Mouse (Mus musculus): ENCODE measurements around the gene Tiparp. TPM values are rescaled to one million over a fixed set of nuclear protein-coding genes. Genes with fewer than 3 reads are reported as not detected.

Gene Tiparp
- polyA plus RNA-seq, 2 experiments = 1.5 to 6.1 TPM

DNA sequence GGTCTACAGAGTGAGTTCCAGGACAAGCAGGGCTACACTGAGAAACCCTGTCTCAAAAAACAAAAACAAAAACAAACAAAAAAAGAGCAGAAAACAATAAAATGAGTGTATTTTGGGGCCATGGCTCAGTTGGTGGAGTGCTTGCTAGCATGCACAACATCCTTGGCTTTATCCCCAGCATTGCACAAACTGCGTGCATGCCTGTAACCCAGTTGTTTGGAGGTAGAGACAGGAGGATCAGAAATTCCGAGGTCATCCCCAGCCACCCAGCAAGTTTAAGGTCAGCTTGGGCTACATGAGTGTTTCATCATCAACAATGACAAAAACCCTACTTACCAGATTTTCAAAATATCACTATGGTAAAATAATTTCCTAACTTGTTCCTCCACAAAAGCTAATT, 20.4 kb upstream of the Tiparp start:
- Histone ChIP-seq H3K4me1 (replicated peaks; ENCODE audit: control insufficient read depth in 2 of 2, insufficient read depth in 2 of 2, low read length in 1 of 2) (no peaks in the 10 kb centered on the region), H3K9me3 (ENCODE audit: control insufficient read depth, low read length) (no peaks in the 10 kb centered on the region), H3K36me3 (replicated peaks; ENCODE audit: control insufficient read depth, insufficient read depth, low read depth) (no peaks in the 10 kb centered on the region), H3K4me2 (ENCODE audit: low read depth) (no peak overlapping the region), H3K4me3 (ENCODE audit: insufficient read depth in 1 of 2, low read depth in 2 of 2, low read length in 2 of 2) (no peak overlapping the region), H3K9ac (replicated peaks) (no peak overlapping the region), H3K27ac (no peak overlapping the region), H3K27me3 (ENCODE audit: control insufficient read depth, insufficient read depth, low read length) (no peaks in the 10 kb centered on the region)
- TF ChIP-seq CTCF (IDR thresholded peaks at IDR 0.05; ENCODE audit: low read depth) = no peak
- TF ChIP-seq EP300 (IDR thresholded peaks at IDR 0.05; ENCODE audit: low read depth) = no peak
- 55% methylated on average over 2 of the region's 2 CpGs for WGBS (ENCODE audit: insufficient replicate concordance)
- no peak for ATAC-seq (ENCODE audit: insufficient read depth)
- DNase-seq (ENCODE audit: low read depth in 3 of 3, low spot score in 3 of 3) = no peak

DNA sequence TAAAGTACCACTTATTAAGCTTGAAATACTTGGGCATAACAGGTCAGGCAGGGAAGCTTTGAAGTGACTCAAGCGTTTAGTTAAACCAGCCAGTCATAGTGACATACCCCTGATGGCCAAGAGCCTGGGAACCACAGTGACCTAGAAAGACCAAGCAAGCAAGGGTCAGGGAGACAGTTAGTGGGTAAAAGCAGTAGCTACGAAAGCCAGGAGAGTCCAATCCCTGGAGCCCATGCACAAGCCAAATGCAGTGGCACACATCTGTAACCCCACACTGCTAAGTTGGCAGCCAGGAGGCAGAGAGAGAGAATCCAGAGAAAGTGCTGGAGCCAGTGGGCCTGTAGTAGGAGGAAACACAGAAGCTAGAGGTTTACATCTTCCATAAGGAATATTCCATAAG, 17.6 kb upstream of the Tiparp start:
- Histone ChIP-seq H3K4me3 (ENCODE audit: insufficient read depth in 1 of 2, low read depth in 2 of 2, low read length in 2 of 2) (no peak overlapping the region), H3K4me2 (ENCODE audit: low read depth) (no peak overlapping the region), H3K27ac (no peak overlapping the region), H3K36me3 (replicated peaks; ENCODE audit: control insufficient read depth, insufficient read depth, low read depth) (no peaks in the 10 kb centered on the region), H3K9me3 (ENCODE audit: control insufficient read depth, low read length) (no peaks in the 10 kb centered on the region), H3K4me1 (replicated peaks; ENCODE audit: control insufficient read depth in 2 of 2, insufficient read depth in 2 of 2, low read length in 1 of 2) (no peaks in the 10 kb centered on the region), H3K27me3 (ENCODE audit: control insufficient read depth, insufficient read depth, low read length) (no peaks in the 10 kb centered on the region), H3K9ac (replicated peaks) (no peak overlapping the region)
- TF ChIP-seq CTCF (IDR thresholded peaks at IDR 0.05; ENCODE audit: low read depth) (no peak), EP300 (IDR thresholded peaks at IDR 0.05; ENCODE audit: low read depth) (no peak)
- ATAC-seq (ENCODE audit: insufficient read depth) (no peak), DNase-seq (ENCODE audit: low read depth in 3 of 3, low spot score in 3 of 3) (no peak)
- 54% methylated on average over 2 of the region's 2 CpGs for WGBS (ENCODE audit: insufficient replicate concordance)

DNA sequence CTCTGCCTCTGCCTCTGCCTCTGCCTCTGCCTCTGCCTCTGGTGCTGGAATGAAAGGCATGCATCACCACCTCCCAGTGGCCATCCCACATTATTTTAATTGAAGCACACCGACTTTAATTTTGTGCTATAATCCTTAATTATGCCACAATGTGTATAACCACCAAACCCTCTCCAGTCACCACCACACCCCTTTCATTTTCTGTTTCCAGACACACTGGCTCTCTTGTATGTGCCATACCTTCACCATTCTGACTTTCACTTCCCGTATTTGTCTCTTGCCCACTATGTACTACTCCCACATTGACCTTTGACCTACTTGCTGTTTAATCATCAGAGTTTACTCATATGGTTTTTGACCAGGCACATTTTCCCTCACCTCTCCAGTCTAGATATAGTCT, 12.5 kb upstream of the Tiparp start:
- H3K9me3 ChIP-seq (ENCODE audit: control insufficient read depth, low read length) = no peaks in the 10 kb centered on the region
- no peak overlapping the region for H3K4me2 ChIP-seq (ENCODE audit: low read depth)
- H3K4me1 ChIP-seq (replicated peaks; ENCODE audit: control insufficient read depth in 2 of 2, insufficient read depth in 2 of 2, low read length in 1 of 2) = peaks cover 0 to 3% of the 10 kb centered on the region in 2 experiments; a peak in 1 of 4 replicates
- no peaks in the 10 kb centered on the region for H3K27me3 ChIP-seq (ENCODE audit: control insufficient read depth, insufficient read depth, low read length)
- no peak for TF ChIP-seq EP300 (IDR thresholded peaks at IDR 0.05; ENCODE audit: low read depth)
- DNase-seq (ENCODE audit: low read depth in 3 of 3, low spot score in 3 of 3) = no peak
- H3K27ac ChIP-seq = no peak overlapping the region
- ATAC-seq (ENCODE audit: insufficient read depth) = no peak
- H3K4me3 ChIP-seq (ENCODE audit: insufficient read depth in 1 of 2, low read depth in 2 of 2, low read length in 2 of 2) = no peak overlapping the region
- 50% methylated on average over 2 of the region's 2 CpGs for WGBS (ENCODE audit: insufficient replicate concordance)
- H3K9ac ChIP-seq (replicated peaks) = no peak overlapping the region
- H3K36me3 ChIP-seq (replicated peaks; ENCODE audit: control insufficient read depth, insufficient read depth, low read depth) = no peaks in the 10 kb centered on the region

DNA sequence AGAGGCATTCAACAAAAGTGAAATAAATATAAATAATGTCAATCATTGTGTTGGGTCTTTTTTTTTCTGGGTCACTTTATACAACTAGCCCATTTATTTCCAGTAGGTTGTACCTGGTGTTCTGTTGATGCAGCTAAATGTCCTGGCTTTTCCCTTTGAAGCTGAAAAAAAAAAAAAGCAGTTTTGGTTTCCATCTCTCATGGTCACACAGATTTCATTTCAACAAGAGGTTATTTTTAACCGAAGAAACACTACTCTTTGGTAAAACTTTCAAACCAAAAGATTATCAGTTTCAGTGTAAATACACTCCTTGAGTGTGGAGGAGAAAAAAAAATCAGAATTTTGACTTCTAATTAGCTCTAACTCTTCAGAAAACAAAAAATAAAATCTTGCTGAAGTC, 11.7 kb upstream of the Tiparp start:
- H3K4me3 ChIP-seq (ENCODE audit: insufficient read depth in 1 of 2, low read depth in 2 of 2, low read length in 2 of 2) = no peak overlapping the region
- no peaks in the 10 kb centered on the region for H3K9me3 ChIP-seq (ENCODE audit: control insufficient read depth, low read length)
- H3K27me3 ChIP-seq (ENCODE audit: control insufficient read depth, insufficient read depth, low read length) = no peaks in the 10 kb centered on the region
- H3K27ac ChIP-seq = no peak overlapping the region
- 47% methylated on average over 1 of the region's 1 CpGs for WGBS (ENCODE audit: insufficient replicate concordance)
- H3K4me2 ChIP-seq (ENCODE audit: low read depth) = no peak overlapping the region
- no peak for DNase-seq (ENCODE audit: low read depth in 3 of 3, low spot score in 3 of 3)
- no peak for ATAC-seq (ENCODE audit: insufficient read depth)
- TF ChIP-seq EP300 (IDR thresholded peaks at IDR 0.05; ENCODE audit: low read depth) (no peak), CTCF (IDR thresholded peaks at IDR 0.05; ENCODE audit: low read depth) (no peak)
- peaks cover 0 to 3% of the 10 kb centered on the region in 2 experiments; a peak in 1 of 4 replicates for H3K4me1 ChIP-seq (replicated peaks; ENCODE audit: control insufficient read depth in 2 of 2, insufficient read depth in 2 of 2, low read length in 1 of 2)
- no peaks in the 10 kb centered on the region for H3K36me3 ChIP-seq (replicated peaks; ENCODE audit: control insufficient read depth, insufficient read depth, low read depth)
- H3K9ac ChIP-seq (replicated peaks) = no peak overlapping the region

DNA sequence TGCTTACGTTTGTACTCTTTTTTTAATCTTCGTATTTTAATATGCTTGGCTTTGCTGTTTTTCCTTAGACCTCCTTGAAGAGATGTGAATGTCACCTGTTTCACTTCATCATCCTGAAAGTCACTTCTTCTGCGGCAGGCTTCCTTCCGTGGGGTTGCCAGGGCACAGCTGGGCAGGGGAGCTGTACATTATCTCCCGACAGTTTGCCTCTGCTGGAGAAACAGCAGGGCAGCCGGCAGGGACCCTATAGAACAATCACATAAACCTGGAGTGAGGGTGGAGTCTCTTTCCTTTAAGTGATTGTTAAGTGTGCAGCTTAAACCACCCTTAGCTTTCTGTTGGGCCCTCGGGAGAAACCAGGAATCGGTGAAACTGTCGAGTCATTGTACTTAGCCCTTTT, 11.1 kb upstream of the Tiparp start:
- 32% methylated on average over 9 of the region's 9 CpGs for WGBS (ENCODE audit: insufficient replicate concordance)
- Histone ChIP-seq H3K9me3 (ENCODE audit: control insufficient read depth, low read length) (no peaks in the 10 kb centered on the region), H3K27me3 (ENCODE audit: control insufficient read depth, insufficient read depth, low read length) (no peaks in the 10 kb centered on the region), H3K4me3 (ENCODE audit: insufficient read depth in 1 of 2, low read depth in 2 of 2, low read length in 2 of 2) (no peak overlapping the region), H3K27ac (no peak overlapping the region), H3K9ac (replicated peaks) (no peak overlapping the region), H3K36me3 (replicated peaks; ENCODE audit: control insufficient read depth, insufficient read depth, low read depth) (no peaks in the 10 kb centered on the region), H3K4me1 (replicated peaks; ENCODE audit: control insufficient read depth in 2 of 2, insufficient read depth in 2 of 2, low read length in 1 of 2) (peaks cover 0 to 3% of the 10 kb centered on the region in 2 experiments; a peak in 1 of 4 replicates), H3K4me2 (ENCODE audit: low read depth) (no peak overlapping the region)
- ATAC-seq (ENCODE audit: insufficient read depth) = no peak
- no peak for TF ChIP-seq CTCF (IDR thresholded peaks at IDR 0.05; ENCODE audit: low read depth)
- no peak for TF ChIP-seq EP300 (IDR thresholded peaks at IDR 0.05; ENCODE audit: low read depth)
- no peak for DNase-seq (ENCODE audit: low read depth in 3 of 3, low spot score in 3 of 3)
